Mouse (Mus musculus) heart, postnatal 25 days (tissue): Measurements from ENCODE around the gene Akap12. TPM values are rescaled to one million over a fixed set of nuclear protein-coding genes. Genes with fewer than 3 reads are reported as not detected.

Source experiments
- DNase-seq: peaks from one replicate; pipeline ENCODE4 v3.0.0; 2022; ENCODE audit warnings: low spot score
- intact Hi-C: fragments of 180-260 bp; cut with DNase I; formaldehyde crosslinking; loops from one replicate; pipeline ENCODE4 v1.15.1; 2025
- total RNA-seq, 2 experiments: library from RNA; stranded (reverse); gene quantifications; 2 replicates each; pipeline ENCODE4 v1.2.3; 2021

The Akap12 gene
- total RNA-seq, 2 experiments from 2014 or later: 23.7 to 25.3 TPM

GRCm38 (mm10) chr10:4347591-4347990 lies 81.4 kb downstream of the Akap12 start:
- DNase-seq: no peak
- intact Hi-C loops: loop anchor here (5.0 to 10.0 kb wide), 2 partner anchors 260 to 813 kb away; no protein-coding TSS in a partner anchor

GRCm38 (mm10) chr10:4354371-4355260 lies 88.4 kb downstream of the Akap12 start:
- DNase-seq: no peak
- intact Hi-C loops: no loop called here

GRCm38 (mm10) chr10:4355882-4356451 lies 89.8 kb downstream of the Akap12 start:
- intact Hi-C loops: no loop called here

GRCm38 (mm10) chr10:4356640-4357039 lies 90.5 kb downstream of the Akap12 start:
- DNase-seq: no peak
- intact Hi-C loops: no loop called here

More at GRCm38 (mm10) chr10:4355882-4356451, 89.8 kb downstream of the Akap12 start:
- DNase-seq: no peak

- no peak for DNase-seq
- intact Hi-C loops: no loop called here
Observed at GRCm38 (mm10) chr10:4357435-4357834, 91.3 kb downstream of the Akap12 start.

- intact Hi-C loops: no loop called here
- DNase-seq: no peak
Observed at GRCm38 (mm10) chr10:4364618-4365017, 98.4 kb downstream of the Akap12 start.

GRCm38 (mm10) chr10:4370105-4370504 lies 103.9 kb downstream of the Akap12 start:
- intact Hi-C loops: loop anchor here (5.0 kb wide), 1 partner anchor 373 kb away; no protein-coding TSS in a partner anchor
- no peak for DNase-seq

- no peak for DNase-seq
- intact Hi-C loops: loop anchor here (5.0 kb wide), 1 partner anchor 375 kb away; no protein-coding TSS in a partner anchor
Observed at GRCm38 (mm10) chr10:4372011-4372410, 105.8 kb downstream of the Akap12 start.

- no peak for DNase-seq
- intact Hi-C loops: loop anchor here (5.0 kb wide), 1 partner anchor 376 kb away; no protein-coding TSS in a partner anchor
Observed at GRCm38 (mm10) chr10:4373558-4373957, 107.4 kb downstream of the Akap12 start.

- DNase-seq: no peak
- intact Hi-C loops: loop anchor here (5.0 kb wide), 1 partner anchor 377 kb away; no protein-coding TSS in a partner anchor
Observed at GRCm38 (mm10) chr10:4374239-4374638, 108.1 kb downstream of the Akap12 start.

GRCm38 (mm10) chr10:4374734-4375133 lies 108.6 kb downstream of the Akap12 start:
- intact Hi-C loops: loop anchor here (5.0 kb wide), 1 partner anchor 377 kb away; no protein-coding TSS in a partner anchor

GRCm38 (mm10) chr10:4375267-4375666 lies 109.1 kb downstream of the Akap12 start:
- intact Hi-C loops: no loop called here
- DNase-seq: no peak

More at GRCm38 (mm10) chr10:4374734-4375133, 108.6 kb downstream of the Akap12 start:
- no peak for DNase-seq

GRCm38 (mm10) chr10:4376461-4376860 lies 110.3 kb downstream of the Akap12 start:
- intact Hi-C loops: no loop called here

GRCm38 (mm10) chr10:4376931-4377330 lies 110.8 kb downstream of the Akap12 start:
- intact Hi-C loops: no loop called here
- DNase-seq: no peak

More at GRCm38 (mm10) chr10:4376461-4376860, 110.3 kb downstream of the Akap12 start:
- DNase-seq: no peak

- DNase-seq: no peak
- intact Hi-C loops: no loop called here
Observed at GRCm38 (mm10) chr10:4380748-4381147, 114.6 kb downstream of the Akap12 start.

GRCm38 (mm10) chr10:4384244-4384643 lies 118.1 kb downstream of the Akap12 start:
- DNase-seq: no peak
- intact Hi-C loops: no loop called here

- intact Hi-C loops: loop anchor here (1.0 kb wide), 1 partner anchor 45 kb away; the partner anchor contains the start of genes Armt1 and Rmnd1
- DNase-seq: peak; percentile 92
Observed at GRCm38 (mm10) chr10:4386609-4387591, 120.7 kb downstream of the Akap12 start.

- intact Hi-C loops: loop anchor here (1.0 kb wide), 1 partner anchor 44 kb away; the partner anchor contains the start of genes Armt1 and Rmnd1
- peak; percentile 40 for DNase-seq
Observed at GRCm38 (mm10) chr10:4387701-4388383, 121.7 kb downstream of the Akap12 start, which contains the start of gene Zbtb2. Zbtb2 (minus strand) TSS chr10:4388108.

- intact Hi-C loops: no loop called here
- no peak for DNase-seq
Observed at GRCm38 (mm10) chr10:4388384-4388745, 122.2 kb downstream of the Akap12 start.
